Mouse (Mus musculus) myocyte (in vitro differentiated cells): Measurements from ENCODE around the gene 4930562C15Rik. TPM values are rescaled to one million over a fixed set of nuclear protein-coding genes. Genes with fewer than 3 reads are reported as not detected.
A peak's percentile ranks its signal among the peaks of the same experiment; 100 is the strongest.

Experiments
- H3K27me3 ChIP-seq: one replicate; pipeline ENCODE4 v1.6.1; 2011; ENCODE audit not compliant: control insufficient read depth, insufficient read depth, insufficient read length
- H3K36me3 ChIP-seq: one replicate; pipeline ENCODE4 v1.6.1; 2011; ENCODE audit not compliant: control insufficient read depth, insufficient read depth
- H3K4me2 ChIP-seq: one replicate; pipeline ENCODE4 v1.6.1; 2011; ENCODE audit warnings: low read depth, control low read depth
- H3K4me3 ChIP-seq: one replicate; pipeline ENCODE4 v1.5.1; 2011; ENCODE audit warnings: mild to moderate bottlenecking, control low read depth, moderate library complexity
- H3K79me2 ChIP-seq: one replicate; pipeline ENCODE4 v1.6.1; 2011; ENCODE audit not compliant: control insufficient read depth, insufficient read depth
- H3ac ChIP-seq: one replicate; pipeline ENCODE4 v1.6.1; 2011; ENCODE audit not compliant: control insufficient read depth, insufficient read length
- CEBPB ChIP-seq: IDR thresholded peaks from 2 replicates; pipeline ENCODE4 v1.6.1; 2011; ENCODE audit warnings: mild to moderate bottlenecking, moderate library complexity; ENCODE audit not compliant: poor library complexity, insufficient read depth, severe bottlenecking
- E2F4 ChIP-seq: IDR thresholded peaks from one replicate; pipeline ENCODE4 v1.6.1; 2011; ENCODE audit warnings: mild to moderate bottlenecking, control low read depth, moderate library complexity; ENCODE audit not compliant: insufficient read depth
- MAX ChIP-seq: IDR thresholded peaks from one replicate; pipeline ENCODE4 v1.6.1; 2011; ENCODE audit warnings: low read depth, mild to moderate bottlenecking, control low read depth
- MYOD1 ChIP-seq, 3 experiments: IDR thresholded peaks; one replicate each; pipeline ENCODE4 v1.6.1; 2011; ENCODE audit warnings: control low read depth in 2 of 3, low read depth in 2 of 3, mild to moderate bottlenecking in 2 of 3, moderate library complexity in 1 of 3; ENCODE audit not compliant: insufficient read length in 2 of 3, control insufficient read depth in 1 of 3
- MYOG ChIP-seq, 3 experiments: IDR thresholded peaks; one replicate each; pipeline ENCODE4 v1.6.1; 2011; ENCODE audit warnings: control low read depth in 2 of 3, low read depth in 2 of 3, mild to moderate bottlenecking in 2 of 3; ENCODE audit not compliant: insufficient read length in 2 of 3, control insufficient read depth in 1 of 3, insufficient read depth in 1 of 3
- POLR2A ChIP-seq: IDR thresholded peaks from one replicate; pipeline ENCODE4 v1.6.1; 2011; ENCODE audit warnings: low read depth, mild to moderate bottlenecking, control low read depth, moderate library complexity; ENCODE audit not compliant: insufficient read length
- POLR2AphosphoS2 ChIP-seq: IDR thresholded peaks from one replicate; pipeline ENCODE4 v1.6.1; 2011; ENCODE audit warnings: low read depth, control low read depth; ENCODE audit not compliant: insufficient read length
- REST ChIP-seq: IDR thresholded peaks from one replicate; pipeline ENCODE4 v1.6.1; 2011; ENCODE audit warnings: mild to moderate bottlenecking, control low read depth, moderate library complexity; ENCODE audit not compliant: insufficient read depth, insufficient read length
- SRF ChIP-seq: IDR thresholded peaks from one replicate; pipeline ENCODE4 v1.6.1; 2011; ENCODE audit warnings: low read depth; ENCODE audit not compliant: control insufficient read depth, insufficient read length
- TCF12 ChIP-seq: IDR thresholded peaks from one replicate; pipeline ENCODE4 v1.6.1; 2011; ENCODE audit warnings: mild to moderate bottlenecking, control low read depth; ENCODE audit not compliant: poor library complexity, insufficient read depth, severe bottlenecking
- TCF3 ChIP-seq: IDR thresholded peaks from one replicate; pipeline ENCODE4 v1.6.1; 2011; ENCODE audit warnings: low read depth, control low read depth; ENCODE audit not compliant: insufficient read length
- USF1 ChIP-seq: IDR thresholded peaks from one replicate; pipeline ENCODE4 v1.6.1; 2011; ENCODE audit warnings: low read depth, mild to moderate bottlenecking, control low read depth, moderate library complexity
- polyA plus RNA-seq: library from polyadenylated mRNA; unstranded; fragments of >200 nt; fragmentation: generic; extraction: Trizol; gene quantifications from one replicate; pipeline ENCODE4 v1.2.1, GENCODE M21; 2012; ENCODE audit warnings: missing spikeins

The 4930562C15Rik gene
- polyA plus RNA-seq, 1 experiment = 0.08 TPM

DNA sequence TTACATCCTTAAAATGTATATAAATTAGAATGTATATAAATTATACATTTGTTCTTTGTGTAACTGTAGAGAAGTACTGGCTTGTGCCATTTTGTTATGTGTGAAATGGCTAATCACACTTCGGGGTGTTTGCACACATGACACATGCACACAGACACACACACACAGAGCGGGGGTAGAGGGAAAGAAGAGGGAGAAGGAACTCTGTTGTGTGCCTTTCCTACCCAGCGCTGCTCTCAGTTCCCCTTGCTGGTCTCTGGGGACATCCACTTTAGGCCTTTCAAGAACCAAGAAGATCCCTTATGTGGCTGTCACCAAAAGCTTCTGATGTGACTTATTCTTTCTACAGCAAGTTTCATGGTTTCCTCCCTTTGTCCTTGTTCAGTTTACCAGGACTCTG, 11.8 kb downstream of the 4930562C15Rik start:
- Histone ChIP-seq H3K36me3 (no peaks in the 10 kb centered on the region), H3ac (no peak overlapping the region), H3K4me2 (no peak overlapping the region), H3K27me3 (no peaks in the 10 kb centered on the region), H3K4me3 (no peak overlapping the region), H3K79me2 (no peaks in the 10 kb centered on the region)
- no peak for TF ChIP-seq MYOD1 (IDR thresholded peaks at IDR 0.05; ENCODE audit: control insufficient read depth in 1 of 3, insufficient read length in 2 of 3, low read depth in 2 of 3)
- no peak for TF ChIP-seq POLR2A
- TF ChIP-seq TCF12 = no peak
- no peak for TF ChIP-seq CEBPB
- TF ChIP-seq REST = no peak
- no peak for TF ChIP-seq POLR2AphosphoS2
- no peak for TF ChIP-seq E2F4
- no peak for TF ChIP-seq MYOG (IDR thresholded peaks at IDR 0.05; ENCODE audit: control insufficient read depth in 1 of 3, insufficient read depth in 1 of 3, insufficient read length in 2 of 3, low read depth in 2 of 3)
- no peak for TF ChIP-seq TCF3
- TF ChIP-seq USF1 = no peak
- TF ChIP-seq SRF = no peak
- no peak for TF ChIP-seq MAX

DNA sequence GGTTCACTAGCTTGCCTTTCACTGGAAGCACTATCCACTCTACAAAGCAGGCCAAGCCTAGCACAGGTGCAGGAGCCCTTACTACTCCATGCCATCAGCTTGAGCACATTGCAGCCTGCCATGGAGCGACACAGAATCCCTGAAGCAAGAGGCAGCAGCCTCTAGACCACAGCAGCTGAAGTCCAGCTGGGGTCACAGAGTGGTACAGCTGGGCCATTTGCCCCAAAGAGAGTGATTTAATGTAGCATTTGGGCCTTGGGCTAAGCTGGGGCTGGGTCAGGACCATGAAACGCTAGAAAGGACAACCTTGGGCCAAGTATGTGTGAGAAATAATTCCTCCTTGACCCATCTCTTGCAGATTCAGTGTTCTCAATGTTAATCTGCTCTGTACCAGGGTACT, 12.9 kb downstream of the 4930562C15Rik start:
- H3K79me2 ChIP-seq = no peaks in the 10 kb centered on the region
- H3K36me3 ChIP-seq = no peaks in the 10 kb centered on the region
- TF ChIP-seq POLR2AphosphoS2 = no peak
- no peak for TF ChIP-seq POLR2A
- TF ChIP-seq MAX = no peak
- peak; percentile 75 for TF ChIP-seq TCF3
- peak in 2 of 3 experiments; percentile 76 to 86 for TF ChIP-seq MYOD1 (IDR thresholded peaks at IDR 0.05; ENCODE audit: control insufficient read depth in 1 of 3, insufficient read length in 2 of 3, low read depth in 2 of 3)
- no peak for TF ChIP-seq E2F4
- TF ChIP-seq CEBPB = no peak
- peak; percentile 53 to 93 (median 81) for TF ChIP-seq MYOG (IDR thresholded peaks at IDR 0.05; ENCODE audit: control insufficient read depth in 1 of 3, insufficient read depth in 1 of 3, insufficient read length in 2 of 3, low read depth in 2 of 3)
- peak; percentile 55 for TF ChIP-seq TCF12
- no peak overlapping the region for H3ac ChIP-seq
- no peak overlapping the region for H3K4me3 ChIP-seq
- H3K27me3 ChIP-seq = no peaks in the 10 kb centered on the region
- H3K4me2 ChIP-seq = no peak overlapping the region

DNA sequence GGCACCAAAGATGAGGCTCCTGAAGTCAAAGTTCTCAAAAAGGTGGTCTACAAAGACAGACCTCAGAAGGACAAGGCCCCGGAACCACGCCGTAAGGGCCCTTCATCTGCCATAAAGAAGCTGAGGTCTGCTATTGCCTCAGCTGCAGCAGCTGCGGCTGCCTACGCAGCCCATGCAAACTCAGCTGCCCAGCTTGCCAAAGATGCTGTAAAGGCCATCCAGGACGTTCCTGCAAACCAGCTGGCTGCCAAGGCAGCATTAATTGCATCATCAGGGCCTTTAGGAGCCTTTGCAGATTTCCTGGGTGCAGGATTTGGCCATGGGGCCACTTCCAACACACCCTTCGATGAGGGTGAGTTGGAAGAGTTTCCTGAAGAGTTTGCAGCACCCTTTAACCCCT, 15.1 kb downstream of the 4930562C15Rik start:
- Histone ChIP-seq H3K4me2 (peak overlapping the region; percentile 25), H3K79me2 (no peaks in the 10 kb centered on the region), H3K27me3 (no peaks in the 10 kb centered on the region), H3K4me3 (no peak overlapping the region), H3ac (no peak overlapping the region), H3K36me3 (no peaks in the 10 kb centered on the region)
- TF ChIP-seq POLR2A (peak; percentile 28), USF1 (no peak), CEBPB (peak; percentile 92), TCF12 (peak; percentile 58), POLR2AphosphoS2 (no peak), MYOD1 (IDR thresholded peaks at IDR 0.05; ENCODE audit: control insufficient read depth in 1 of 3, insufficient read length in 2 of 3, low read depth in 2 of 3) (peak; percentile 41 to 95 (median 88)), E2F4 (no peak), SRF (no peak), TCF3 (peak; percentile 69), MYOG (IDR thresholded peaks at IDR 0.05; ENCODE audit: control insufficient read depth in 1 of 3, insufficient read depth in 1 of 3, insufficient read length in 2 of 3, low read depth in 2 of 3) (peak; percentile 74 to 96 (median 82)), MAX (no peak)

DNA sequence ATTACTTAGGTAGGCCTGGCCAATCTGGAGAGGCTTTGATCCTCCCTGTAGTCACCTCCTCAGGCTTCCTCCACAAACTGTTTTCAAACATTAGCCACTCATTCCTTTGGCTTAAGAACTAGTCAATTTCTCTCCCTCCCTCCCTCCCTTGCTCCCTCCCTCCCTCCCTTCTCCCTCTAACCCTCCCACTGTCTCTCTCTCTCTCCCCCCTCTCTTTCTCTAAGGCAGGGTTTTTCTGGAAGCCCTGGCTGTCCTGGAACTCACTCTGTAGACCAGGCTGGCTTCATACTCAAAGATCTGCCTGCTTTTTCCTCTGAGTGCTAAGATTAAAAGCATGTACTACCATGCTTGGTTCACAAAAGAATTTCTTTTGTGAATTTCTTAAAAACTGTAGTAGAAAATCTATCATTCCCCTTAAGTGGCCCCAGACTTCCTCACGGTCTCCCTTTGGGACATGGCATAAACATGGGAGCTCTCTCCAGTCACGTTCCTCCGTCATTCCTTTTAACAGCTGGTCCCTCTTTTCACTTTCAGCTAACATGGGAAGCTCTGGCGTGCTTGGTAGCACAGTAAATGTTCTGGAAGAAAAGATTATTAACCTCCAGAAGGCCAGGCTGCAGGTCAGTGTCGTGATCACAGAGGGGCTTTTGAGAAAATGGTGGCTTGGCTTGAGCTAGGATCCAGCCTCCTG, 15.9 kb downstream of the 4930562C15Rik start:
- TF ChIP-seq POLR2AphosphoS2 = no peak
- no peak for TF ChIP-seq TCF3
- no peak for TF ChIP-seq CEBPB
- no peak for TF ChIP-seq MAX
- no peak for TF ChIP-seq SRF
- TF ChIP-seq POLR2A = no peak
- no peak for TF ChIP-seq REST
- no peak for TF ChIP-seq E2F4
- TF ChIP-seq MYOD1 (IDR thresholded peaks at IDR 0.05; ENCODE audit: control insufficient read depth in 1 of 3, insufficient read length in 2 of 3, low read depth in 2 of 3) = no peak
- TF ChIP-seq TCF12 = no peak
- no peak for TF ChIP-seq USF1
- H3K27me3 ChIP-seq = no peaks in the 10 kb centered on the region
- no peak overlapping the region for H3K4me3 ChIP-seq

More for the DNA sequence above, 15.9 kb downstream of the 4930562C15Rik start:
- H3K36me3 ChIP-seq = no peaks in the 10 kb centered on the region
- H3K4me2 ChIP-seq = no peak overlapping the region
- H3ac ChIP-seq = no peak overlapping the region
- H3K79me2 ChIP-seq = no peaks in the 10 kb centered on the region
